Mouse (Mus musculus): ENCODE measurements around the gene Srl. TPM values are rescaled to one million over a fixed set of nuclear protein-coding genes. Genes with fewer than 3 reads are reported as not detected.

Gene Srl
- polyA plus RNA-seq, 1 experiment = not detected

GRCm38 (mm10) chr16:4469599-4470352 lies 71.8 kb downstream of the Srl start:
- Histone ChIP-seq H3K4me3 (ENCODE audit: insufficient read depth, low read depth, low read length) (no peak overlapping the region), H3K4me1 (ENCODE audit: control insufficient read depth, insufficient read depth, low read length) (peaks cover 9% of the 10 kb centered on the region), H3K27ac (ENCODE audit: insufficient read depth, low read depth, low read length) (peak overlapping the region; percentile 62; the same call in 1 of the 2 replicates)
- TF ChIP-seq CTCF (IDR thresholded peaks at IDR 0.05; ENCODE audit: insufficient read depth, low read depth, low read length) = no peak
- no peak for TF ChIP-seq POLR2A (IDR thresholded peaks at IDR 0.05; ENCODE audit: insufficient read depth, low read depth, low read length)
- WGBS = 52% methylated on average over 10 of the region's 10 CpGs

- WGBS = 63% methylated on average over 9 of the region's 9 CpGs
- TF ChIP-seq POLR2A (IDR thresholded peaks at IDR 0.05; ENCODE audit: insufficient read depth, low read depth, low read length) = no peak
- TF ChIP-seq CTCF (IDR thresholded peaks at IDR 0.05; ENCODE audit: insufficient read depth, low read depth, low read length) = no peak
- Histone ChIP-seq H3K27ac (ENCODE audit: insufficient read depth, low read depth, low read length) (no peak overlapping the region), H3K4me1 (ENCODE audit: control insufficient read depth, insufficient read depth, low read length) (peaks cover 6% of the 10 kb centered on the region), H3K4me3 (ENCODE audit: insufficient read depth, low read depth, low read length) (no peak overlapping the region)
These were observed 77.0 kb downstream of the Srl start for GRCm38 (mm10) chr16:4464529-4465089.

- 92% methylated on average over 3 of the region's 3 CpGs for WGBS
- H3K4me1 ChIP-seq (ENCODE audit: control insufficient read depth, insufficient read depth, low read length) = peaks cover 6% of the 10 kb centered on the region
These were observed 83.7 kb downstream of the Srl start for GRCm38 (mm10) chr16:4457927-4458326.

GRCm38 (mm10) chr16:4456391-4456790 lies 85.2 kb downstream of the Srl start:
- Histone ChIP-seq H3K4me3 (ENCODE audit: insufficient read depth, low read depth, low read length) (no peak overlapping the region), H3K27ac (ENCODE audit: insufficient read depth, low read depth, low read length) (0 out of 2 replicates have a peak overlapping the region, but pooled peaks have one; percentile 20), H3K4me1 (ENCODE audit: control insufficient read depth, insufficient read depth, low read length) (peaks cover 6% of the 10 kb centered on the region)
- TF ChIP-seq CTCF (IDR thresholded peaks at IDR 0.05; ENCODE audit: insufficient read depth, low read depth, low read length) (no peak), POLR2A (IDR thresholded peaks at IDR 0.05; ENCODE audit: insufficient read depth, low read depth, low read length) (no peak)
- whole genome bisulfite sequencing = 75% methylated on average over 5 of the region's 5 CpGs

More at GRCm38 (mm10) chr16:4457927-4458326, 83.7 kb downstream of the Srl start:
- H3K4me3 ChIP-seq (ENCODE audit: insufficient read depth, low read depth, low read length) = no peak overlapping the region
- TF ChIP-seq CTCF (IDR thresholded peaks at IDR 0.05; ENCODE audit: insufficient read depth, low read depth, low read length) = no peak
- no peak for TF ChIP-seq POLR2A (IDR thresholded peaks at IDR 0.05; ENCODE audit: insufficient read depth, low read depth, low read length)
- no peak overlapping the region for H3K27ac ChIP-seq (ENCODE audit: insufficient read depth, low read depth, low read length)

GRCm38 (mm10) chr16:4455693-4456092 lies 85.9 kb downstream of the Srl start:
- no peak overlapping the region for H3K4me3 ChIP-seq (ENCODE audit: insufficient read depth, low read depth, low read length)
- H3K27ac ChIP-seq (ENCODE audit: insufficient read depth, low read depth, low read length) = no peak overlapping the region
- TF ChIP-seq POLR2A (IDR thresholded peaks at IDR 0.05; ENCODE audit: insufficient read depth, low read depth, low read length) = no peak
- TF ChIP-seq CTCF (IDR thresholded peaks at IDR 0.05; ENCODE audit: insufficient read depth, low read depth, low read length) = no peak

GRCm38 (mm10) chr16:4454563-4454962 lies 87.1 kb downstream of the Srl start:
- WGBS = 81% methylated on average over 7 of the region's 7 CpGs

More at GRCm38 (mm10) chr16:4455693-4456092, 85.9 kb downstream of the Srl start:
- 95% methylated on average over 4 of the region's 4 CpGs for WGBS
- peaks cover 6% of the 10 kb centered on the region for H3K4me1 ChIP-seq (ENCODE audit: control insufficient read depth, insufficient read depth, low read length)

GRCm38 (mm10) chr16:4449418-4449817 lies 92.2 kb downstream of the Srl start:
- TF ChIP-seq CTCF (IDR thresholded peaks at IDR 0.05; ENCODE audit: insufficient read depth, low read depth, low read length) (no peak), POLR2A (IDR thresholded peaks at IDR 0.05; ENCODE audit: insufficient read depth, low read depth, low read length) (no peak)
- H3K4me1 ChIP-seq (ENCODE audit: control insufficient read depth, insufficient read depth, low read length) = peaks cover 12% of the 10 kb centered on the region
- no peak overlapping the region for H3K4me3 ChIP-seq (ENCODE audit: insufficient read depth, low read depth, low read length)
- WGBS = 95% methylated on average over 6 of the region's 6 CpGs
- no peak overlapping the region for H3K27ac ChIP-seq (ENCODE audit: insufficient read depth, low read depth, low read length)

More at GRCm38 (mm10) chr16:4454563-4454962, 87.1 kb downstream of the Srl start:
- Histone ChIP-seq H3K4me1 (ENCODE audit: control insufficient read depth, insufficient read depth, low read length) (peaks cover 6% of the 10 kb centered on the region), H3K27ac (ENCODE audit: insufficient read depth, low read depth, low read length) (no peak overlapping the region), H3K4me3 (ENCODE audit: insufficient read depth, low read depth, low read length) (no peak overlapping the region)
- TF ChIP-seq CTCF (IDR thresholded peaks at IDR 0.05; ENCODE audit: insufficient read depth, low read depth, low read length) = no peak
- TF ChIP-seq POLR2A (IDR thresholded peaks at IDR 0.05; ENCODE audit: insufficient read depth, low read depth, low read length) = no peak

GRCm38 (mm10) chr16:4448235-4448634 lies 93.4 kb downstream of the Srl start:
- no peak overlapping the region for H3K4me3 ChIP-seq (ENCODE audit: insufficient read depth, low read depth, low read length)
- H3K4me1 ChIP-seq (ENCODE audit: control insufficient read depth, insufficient read depth, low read length) = peaks cover 10% of the 10 kb centered on the region
- no peak overlapping the region for H3K27ac ChIP-seq (ENCODE audit: insufficient read depth, low read depth, low read length)
- TF ChIP-seq POLR2A (IDR thresholded peaks at IDR 0.05; ENCODE audit: insufficient read depth, low read depth, low read length) (no peak), CTCF (IDR thresholded peaks at IDR 0.05; ENCODE audit: insufficient read depth, low read depth, low read length) (no peak)
- 16% methylated on average over 9 of the region's 9 CpGs for WGBS

- H3K4me1 ChIP-seq (ENCODE audit: control insufficient read depth, insufficient read depth, low read length) = peaks cover 9% of the 10 kb centered on the region
- TF ChIP-seq POLR2A (IDR thresholded peaks at IDR 0.05; ENCODE audit: insufficient read depth, low read depth, low read length) (no peak), CTCF (IDR thresholded peaks at IDR 0.05; ENCODE audit: insufficient read depth, low read depth, low read length) (no peak)
- no peak overlapping the region for H3K27ac ChIP-seq (ENCODE audit: insufficient read depth, low read depth, low read length)
- WGBS = 88% methylated on average over 4 of the region's 4 CpGs
- no peak overlapping the region for H3K4me3 ChIP-seq (ENCODE audit: insufficient read depth, low read depth, low read length)
These were observed 95.2 kb downstream of the Srl start for GRCm38 (mm10) chr16:4446395-4446794.
